Mouse (Mus musculus): ENCODE data around the gene Cnnm4.

DNA sequence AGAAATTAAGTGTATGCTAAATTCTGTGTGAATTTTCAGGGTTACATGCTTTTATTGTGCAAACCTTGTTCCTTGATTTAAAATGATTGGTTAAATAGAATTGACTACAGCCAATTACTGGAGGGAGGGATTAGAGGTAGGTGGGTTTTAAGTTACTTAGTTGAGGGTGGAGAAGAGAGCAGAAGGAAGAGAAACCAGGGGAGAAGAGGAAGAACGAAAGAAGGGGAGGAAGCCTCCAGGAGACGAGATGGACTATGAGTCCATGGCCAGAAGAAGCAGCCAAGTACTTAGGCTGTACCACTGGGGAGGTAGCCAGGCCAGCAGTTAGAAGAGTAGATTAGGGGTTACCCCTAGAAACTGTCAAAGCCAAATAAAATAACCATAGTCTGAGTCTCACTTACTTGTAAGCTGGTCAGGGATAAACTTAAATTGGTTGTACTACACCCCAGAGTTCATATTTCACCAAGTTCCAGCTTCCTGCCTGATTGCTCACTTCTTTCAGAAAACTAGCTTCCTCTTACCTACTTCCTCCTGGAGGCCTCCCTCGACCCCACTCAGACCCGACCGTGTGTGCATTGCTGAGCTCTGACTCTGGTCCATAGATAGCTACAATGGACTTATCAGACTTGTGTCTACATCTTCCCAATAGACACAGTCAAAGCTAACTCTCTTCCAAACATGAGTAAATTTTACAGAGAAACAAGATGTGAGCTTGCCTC, 25.2 kb upstream of the Cnnm4 start:
- TF ChIP-seq CTCF (conservative IDR thresholded peaks at IDR 0.05 in 1 of 2, IDR thresholded peaks at IDR 0.05 in 1 of 2; ENCODE audit: low read depth in 2 of 2, low read length in 2 of 2) (no peak), POLR2A (IDR thresholded peaks at IDR 0.05; ENCODE audit: low read depth, low read length) (0 out of 2 replicates have a peak, but pooled peaks have one; percentile 22), JUND (conservative IDR thresholded peaks at IDR 0.05; ENCODE audit: low read depth, low read length) (no peak)
